18 mouse cellular contexts compared by ENCODE assay signal in genomic region chr11:59519741-59520495, GRCm38 (mm10). TPM values are rescaled to one million over a fixed set of nuclear protein-coding genes. Genes with fewer than 3 reads are reported as not detected.
"Had no signal": no experiment of that assay in that cellular context is flagged by ENCODE, and none has a peak within 500 bp of the region (broad histone marks: within the 10 kb centered on the region; RNA-seq: fewer than 3 reads in every experiment).

No protein-coding gene starts in this region.

- H3K9ac ChIP-seq: limb, embryonic 12.5 days; liver, embryonic 13.5 days; midbrain, embryonic 12.5 days; neural tube, embryonic 13.5 days had no signal

- H3K9me3 ChIP-seq: midbrain, embryonic 12.5 days; neural tube, embryonic 13.5 days had no signal

- H3K4me3 ChIP-seq: layer of hippocampus, adult 2 months; limb, embryonic 12.5 days; liver, embryonic 13.5 days; megakaryocyte, embryonic 14.5 days; midbrain, embryonic 12.5 days; neural tube, embryonic 13.5 days had no signal

- H3K36me3 ChIP-seq: limb, embryonic 12.5 days; liver, embryonic 13.5 days; midbrain, embryonic 12.5 days; neural tube, embryonic 13.5 days had no signal

- DNase-seq: kidney, adult 9 months; kidney, postnatal 10 days; kidney, postnatal 4 days; liver, embryonic 13.5 days; lung, adult 2 months; lung, postnatal 4 days; right cerebral cortex, postnatal 25 days; thymus, postnatal 4 days had no signal

- ATAC-seq: lung, postnatal 0 days; midbrain, embryonic 16.5 days had no signal

- H3K27me3 ChIP-seq: limb, embryonic 12.5 days; liver, embryonic 13.5 days; midbrain, embryonic 12.5 days; neural tube, embryonic 13.5 days had no signal

- H3K27ac ChIP-seq: layer of hippocampus, adult 2 months; limb, embryonic 12.5 days; liver, embryonic 13.5 days; midbrain, embryonic 12.5 days; neural tube, embryonic 13.5 days had no signal

- H3K4me1 ChIP-seq: liver, embryonic 13.5 days; midbrain, embryonic 12.5 days had no signal

- H3K4me2 ChIP-seq: limb, embryonic 12.5 days; liver, embryonic 13.5 days; midbrain, embryonic 12.5 days; neural tube, embryonic 13.5 days had no signal

RNA-seq across cellular contexts. Expression of gene Nlrp3, which starts 21.4 kb away (rescaled TPM):
- polyA plus RNA-seq: limb, embryonic 12.5 days had no signal

RNA-seq across cellular contexts. Expression of gene Olfr222, which starts 56.1 kb away (rescaled TPM):
- polyA plus RNA-seq: intestine, embryonic 14.5 days; limb, embryonic 12.5 days; liver, embryonic 13.5 days; lung, adult 2 months; lung, postnatal 0 days; midbrain, embryonic 12.5 days; midbrain, embryonic 16.5 days; neural tube, embryonic 13.5 days; small intestine, adult 2 months; thymus, postnatal 0 days had no signal
